Comparison of ENCODE assay signal across 9 mouse cellular contexts in the genomic region with DNA sequence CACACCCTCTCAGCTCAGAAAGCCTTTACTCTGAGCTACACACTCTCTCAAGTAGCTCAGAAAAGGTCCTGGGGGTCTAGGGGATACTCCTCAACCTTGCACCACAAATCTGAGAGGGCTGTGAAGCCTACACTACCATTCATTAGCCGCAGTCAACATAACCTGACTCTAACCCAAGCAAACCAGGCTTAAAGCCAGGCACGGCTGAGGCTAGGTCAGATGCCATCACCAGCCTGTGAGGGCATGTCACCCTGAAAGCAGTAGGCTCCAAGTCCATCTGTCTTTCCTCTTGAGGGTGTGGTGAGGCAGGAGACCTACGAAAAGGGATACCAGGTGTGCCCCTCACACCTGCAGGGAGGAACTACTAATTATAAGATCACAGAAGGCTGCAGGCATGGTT.
DNase-seq lines count a peak whose midpoint lies in the region; ATAC-seq and TF ChIP-seq lines count a peak whose summit lies in the region.
"Had no signal": no experiment of that assay in that cellular context is flagged by ENCODE, and none has a peak within 500 bp of the region (broad histone marks: within the 10 kb centered on the region; RNA-seq: fewer than 3 reads in every experiment).

No protein-coding gene starts in this region.

- no peak overlapping the region for H3K4me2 ChIP-seq in forebrain, postnatal 0 days (ENCODE audit: low read depth)
- no peak overlapping the region for H3K4me2 ChIP-seq in kidney, embryonic 15.5 days
- H3K4me2 ChIP-seq in forebrain, embryonic 14.5 days (ENCODE audit: low read length): no peak overlapping the region
- no peak overlapping the region for H3K4me2 ChIP-seq in midbrain, embryonic 16.5 days (ENCODE audit: low read length)

- peaks cover 62% of the 10 kb centered on the region for H3K4me1 ChIP-seq in forebrain, embryonic 10.5 days
- H3K4me1 ChIP-seq in forebrain, postnatal 0 days (ENCODE audit: insufficient read depth): peaks cover 19% of the 10 kb centered on the region
- peaks cover 56% of the 10 kb centered on the region for H3K4me1 ChIP-seq in kidney, embryonic 15.5 days
- peaks cover 20% of the 10 kb centered on the region for H3K4me1 ChIP-seq in forebrain, embryonic 14.5 days (ENCODE audit: control insufficient read depth, insufficient read depth, low read length)
- peaks cover 30% of the 10 kb centered on the region for H3K4me1 ChIP-seq in midbrain, embryonic 16.5 days (ENCODE audit: control insufficient read depth, insufficient read depth, low read length)

- H3K9me3 ChIP-seq in forebrain, embryonic 10.5 days: no peaks in the 10 kb centered on the region
- no peaks in the 10 kb centered on the region for H3K9me3 ChIP-seq in forebrain, postnatal 0 days (ENCODE audit: low read length)
- no peaks in the 10 kb centered on the region for H3K9me3 ChIP-seq in kidney, embryonic 15.5 days (replicated peaks)
- H3K9me3 ChIP-seq in forebrain, embryonic 14.5 days (replicated peaks; ENCODE audit: control insufficient read depth, low read length): no peaks in the 10 kb centered on the region
- H3K9me3 ChIP-seq in midbrain, embryonic 16.5 days (replicated peaks; ENCODE audit: control insufficient read depth, low read length, poor library complexity, severe bottlenecking): no peaks in the 10 kb centered on the region

- no peaks in the 10 kb centered on the region for H3K36me3 ChIP-seq in forebrain, embryonic 10.5 days (replicated peaks)
- H3K36me3 ChIP-seq in forebrain, postnatal 0 days (ENCODE audit: insufficient read depth): no peaks in the 10 kb centered on the region
- no peaks in the 10 kb centered on the region for H3K36me3 ChIP-seq in kidney, embryonic 15.5 days
- no peaks in the 10 kb centered on the region for H3K36me3 ChIP-seq in forebrain, embryonic 14.5 days (ENCODE audit: control insufficient read depth, insufficient read depth, low read length)
- no peaks in the 10 kb centered on the region for H3K36me3 ChIP-seq in midbrain, embryonic 16.5 days (ENCODE audit: control insufficient read depth, insufficient read depth, low read length)

- H3K4me3 ChIP-seq in forebrain, embryonic 10.5 days: no peak overlapping the region
- no peak overlapping the region for H3K4me3 ChIP-seq in forebrain, postnatal 0 days (ENCODE audit: low read depth, low read length)
- H3K4me3 ChIP-seq in kidney, embryonic 15.5 days (replicated peaks): no peak overlapping the region
- H3K4me3 ChIP-seq in forebrain, embryonic 14.5 days (ENCODE audit: low read depth, low read length): no peak overlapping the region
- H3K4me3 ChIP-seq in midbrain, embryonic 16.5 days (ENCODE audit: low read depth, low read length): no peak overlapping the region

- WGBS in forebrain, embryonic 10.5 days: 80% methylated on average over 3 of the region's 3 CpGs
- 74% methylated on average over 3 of the region's 3 CpGs for WGBS in forebrain, postnatal 0 days
- WGBS in kidney, embryonic 15.5 days: 78% methylated on average over 3 of the region's 3 CpGs
- 78% methylated on average over 3 of the region's 3 CpGs for WGBS in forebrain, embryonic 14.5 days
- 79% methylated on average over 3 of the region's 3 CpGs for WGBS in midbrain, embryonic 16.5 days

- H3K27me3 ChIP-seq in forebrain, embryonic 10.5 days (ENCODE audit: poor library complexity, severe bottlenecking): no peaks in the 10 kb centered on the region
- H3K27me3 ChIP-seq in forebrain, postnatal 0 days (ENCODE audit: insufficient read depth, low read length): no peaks in the 10 kb centered on the region
- no peaks in the 10 kb centered on the region for H3K27me3 ChIP-seq in kidney, embryonic 15.5 days
- no peaks in the 10 kb centered on the region for H3K27me3 ChIP-seq in forebrain, embryonic 14.5 days (replicated peaks; ENCODE audit: control insufficient read depth, insufficient read depth, low read length)
- no peaks in the 10 kb centered on the region for H3K27me3 ChIP-seq in midbrain, embryonic 16.5 days (ENCODE audit: control insufficient read depth, insufficient read depth, low read depth, low read length)

- H3K9ac ChIP-seq in forebrain, postnatal 0 days: no peak overlapping the region
- H3K9ac ChIP-seq in kidney, embryonic 15.5 days: no peak overlapping the region
- no peak overlapping the region for H3K9ac ChIP-seq in forebrain, embryonic 14.5 days (ENCODE audit: low read length)
- peak overlapping the region; percentile 10; the same call in 1 of the 2 replicates for H3K9ac ChIP-seq in midbrain, embryonic 16.5 days (ENCODE audit: low read depth, low read length)

- H3K27ac ChIP-seq in forebrain, embryonic 10.5 days: 0 out of 2 replicates have a peak overlapping the region, but pooled peaks have one; percentile 51
- no peak overlapping the region for H3K27ac ChIP-seq in forebrain, postnatal 0 days (ENCODE audit: low read depth, low read length)
- H3K27ac ChIP-seq in kidney, embryonic 15.5 days: peak overlapping the region; percentile 18; the same call in 1 of the 2 replicates
- H3K27ac ChIP-seq in forebrain, embryonic 14.5 days (ENCODE audit: low read depth, low read length): peak overlapping the region; percentile 48; the same call in 1 of the 2 replicates
- H3K27ac ChIP-seq in midbrain, embryonic 16.5 days (ENCODE audit: low read length): no peak overlapping the region
- H3K27ac ChIP-seq: kidney, postnatal 0 days had no signal

- no peak for DNase-seq in forebrain, embryonic 10.5 days (ENCODE audit: extremely low spot score, low spot score)
- DNase-seq in forebrain, postnatal 0 days: no peak
- no peak for DNase-seq in kidney, postnatal 4 days
- no peak for DNase-seq in forebrain, embryonic 14.5 days (ENCODE audit: low spot score)
- DNase-seq in spleen, postnatal 4 days (ENCODE audit: low spot score in 2 of 2): no peak
- no peak for DNase-seq in ovary, postnatal 36 days (ENCODE audit: low spot score)

- no peak for TF ChIP-seq CTCF in forebrain, postnatal 0 days (IDR thresholded peaks at IDR 0.05; ENCODE audit: low read depth)

- ATAC-seq in forebrain, postnatal 0 days: no peak
- no peak for ATAC-seq in kidney, embryonic 15.5 days (replicated peaks; ENCODE audit: low FRiP score)
- no peak for ATAC-seq in forebrain, embryonic 14.5 days
- ATAC-seq in midbrain, embryonic 16.5 days: no peak

Comparison
In these comparisons a context has a peak if more than half of its experiments do, and no peak if none do; other contexts are left out.
1. H3K27ac ChIP-seq: peak in forebrain, embryonic 10.5 days (single experiment), kidney, embryonic 15.5 days (single experiment) and forebrain, embryonic 14.5 days (single experiment); none in forebrain, postnatal 0 days (single experiment) and midbrain, embryonic 16.5 days (single experiment).